Mouse (Mus musculus) testis, adult 2 months (tissue): Measurements from ENCODE around the gene Helq. TPM values are rescaled to one million over a fixed set of nuclear protein-coding genes. Genes with fewer than 3 reads are reported as not detected.

ENCODE experiments used
- H3K27ac ChIP-seq: fragments of 200-500 bp; 2 replicates; pipeline ENCODE4 v1.5.1; 2012; ENCODE audit warnings: low read depth, low read length; ENCODE audit not compliant: control insufficient read depth, insufficient read depth
- H3K27me3 ChIP-seq: fragments of 200-500 bp; 2 replicates; pipeline ENCODE4 v1.6.1; 2012; ENCODE audit warnings: mild to moderate bottlenecking, low read length, moderate library complexity; ENCODE audit not compliant: control insufficient read depth, insufficient read depth
- H3K36me3 ChIP-seq: fragments of 200-500 bp; 2 replicates; pipeline ENCODE4 v1.6.1; 2012; ENCODE audit warnings: mild to moderate bottlenecking, low read length; ENCODE audit not compliant: control insufficient read depth, insufficient read depth
- H3K4me1 ChIP-seq: fragments of 200-500 bp; 2 replicates; pipeline ENCODE4 v1.6.1; 2012; ENCODE audit warnings: low read length; ENCODE audit not compliant: control insufficient read depth, insufficient read depth
- H3K4me3 ChIP-seq: fragments of 200-500 bp; 2 replicates; pipeline ENCODE4 v1.5.1; 2012; ENCODE audit warnings: low read depth, mild to moderate bottlenecking, low read length, moderate library complexity, mixed read lengths; ENCODE audit not compliant: control insufficient read depth
- CTCF ChIP-seq: fragments of 200-500 bp; IDR thresholded peaks from 2 replicates; pipeline ENCODE4 v1.5.1; 2012; ENCODE audit warnings: low read depth, mild to moderate bottlenecking, inconsistent platforms, low read length, moderate library complexity; ENCODE audit not compliant: control insufficient read depth, insufficient read depth, insufficient replicate concordance
- POLR2A ChIP-seq: fragments of 200-500 bp; IDR thresholded peaks from 2 replicates; pipeline ENCODE4 v1.6.1; 2012; ENCODE audit warnings: low read depth, mild to moderate bottlenecking, inconsistent platforms, low read length, moderate library complexity; ENCODE audit not compliant: control insufficient read depth
- polyA plus RNA-seq: library from polyadenylated mRNA; depleted of rRNA; stranded (reverse); fragments of >200 nt; gene quantifications from 2 replicates; pipeline ENCODE4 v1.2.3, GENCODE M21; 2012; rRNA removed

Helq gene
- 6.1 TPM in 2 replicates for polyA plus RNA-seq

DNA sequence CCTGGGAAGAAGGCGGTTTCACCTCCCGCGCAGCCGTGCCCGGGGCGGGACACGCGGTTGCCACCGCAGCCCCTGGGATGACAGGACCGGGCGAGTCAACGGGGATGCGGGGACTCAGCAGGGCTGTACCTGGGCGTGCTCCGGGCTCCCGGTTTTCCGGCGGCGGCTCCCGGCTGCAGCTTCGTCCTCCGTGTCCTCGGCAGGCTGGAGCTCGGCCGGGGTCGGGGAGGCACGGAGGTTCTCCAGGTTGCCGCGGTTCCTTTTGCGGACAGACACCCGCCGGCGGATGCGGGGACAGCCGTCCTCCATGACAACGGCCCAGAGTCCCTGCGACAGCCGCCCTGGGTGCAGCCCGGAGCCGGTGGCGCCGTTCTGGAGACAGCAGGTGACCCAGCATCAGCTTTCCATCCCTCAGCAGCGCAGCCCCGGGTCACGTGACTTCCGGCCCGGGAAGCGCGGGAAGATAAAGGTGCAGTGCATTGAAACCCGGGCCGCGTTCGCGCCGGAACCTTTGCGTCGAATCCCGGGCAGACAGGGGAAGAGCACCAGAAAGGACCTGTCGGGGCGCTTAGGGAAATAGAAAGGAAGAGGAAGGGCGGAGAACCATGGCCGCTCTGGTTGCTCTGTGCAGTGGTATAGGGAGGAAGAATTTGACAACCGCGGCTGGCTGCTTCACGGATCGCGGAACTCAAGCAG is at the start of gene Helq, which contains the start of gene Mrps18c:
TSS of gene Helq (minus strand) at position 434 of the 696 bp plus-strand sequence.
TSS of gene Mrps18c (plus strand) at position 463 of the 696 bp plus-strand sequence.
- H3K27ac ChIP-seq: peak within 1 kb of the TSS; percentile 1; the same call in 1 of the 2 replicates
- H3K27me3 ChIP-seq: no peaks in the 10 kb centered on the region
- TF ChIP-seq POLR2A (peak; percentile 61), CTCF (no peak)
- no peaks in the 10 kb centered on the region; the same call in 1 of the 2 replicates for H3K4me1 ChIP-seq
- peaks cover under 1% of the 10 kb centered on the region for H3K36me3 ChIP-seq
- H3K4me3 ChIP-seq: peak within 1 kb of the TSS; percentile 96

GRCm38 (mm10) chr5:100847143-100847542 is 48.7 kb upstream of the Helq start:
- no peak overlapping the region for H3K27ac ChIP-seq
- TF ChIP-seq POLR2A (no peak), CTCF (no peak)
- no peaks in the 10 kb centered on the region; the same call in 1 of the 2 replicates for H3K27me3 ChIP-seq
- H3K36me3 ChIP-seq: no peaks in the 10 kb centered on the region
- peak overlapping the region; percentile 83 for H3K4me3 ChIP-seq
- H3K4me1 ChIP-seq: peaks cover 7% of the 10 kb centered on the region

GRCm38 (mm10) chr5:100846599-100846920 is 48.2 kb upstream of the Helq start:
- TF ChIP-seq CTCF: no peak
- no peak for TF ChIP-seq POLR2A
- Histone ChIP-seq H3K4me1 (peaks cover 7% of the 10 kb centered on the region), H3K27me3 (no peaks in the 10 kb centered on the region; the same call in 1 of the 2 replicates), H3K36me3 (no peaks in the 10 kb centered on the region), H3K4me3 (peak overlapping the region; percentile 83), H3K27ac (no peak overlapping the region)

DNA sequence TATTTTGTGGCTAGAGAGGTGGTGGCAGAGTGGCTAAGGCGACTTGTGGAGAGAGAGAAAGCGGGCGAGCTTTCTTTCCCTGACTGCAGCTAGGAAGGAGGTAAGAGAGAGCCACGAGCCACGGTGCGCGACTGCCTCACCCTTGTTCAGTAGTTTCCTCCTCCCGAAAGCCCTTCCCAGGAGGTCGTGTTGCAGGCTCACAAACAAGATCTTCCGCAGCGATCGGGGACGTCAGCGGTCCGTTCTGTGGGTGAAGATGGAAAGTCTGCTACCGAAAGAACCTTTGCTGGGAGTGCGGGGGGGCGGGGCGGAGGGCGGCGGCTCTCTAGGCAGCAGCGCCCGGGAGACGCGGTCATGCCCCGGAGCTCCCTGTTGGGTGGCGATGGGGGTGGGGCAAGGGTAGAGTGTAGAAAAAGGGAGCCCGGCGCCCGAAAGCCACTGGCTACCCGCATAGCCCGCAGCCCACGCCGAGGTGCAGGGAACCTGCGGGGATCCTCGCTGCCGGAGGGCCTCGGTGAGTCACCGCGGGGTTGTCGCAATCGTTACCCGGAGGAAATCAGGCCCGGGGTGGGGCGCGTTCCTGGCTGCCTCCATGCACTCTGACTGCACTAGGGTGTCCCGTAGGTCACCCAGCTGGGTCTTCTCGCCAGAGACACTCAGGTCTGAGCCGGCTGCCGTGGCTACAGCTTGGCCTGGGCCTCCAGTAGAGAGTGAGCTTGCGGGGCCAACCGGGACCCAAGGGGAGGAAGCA is 47.6 kb upstream of the Helq start:
- H3K27me3 ChIP-seq: no peaks in the 10 kb centered on the region; the same call in 1 of the 2 replicates

DNA sequence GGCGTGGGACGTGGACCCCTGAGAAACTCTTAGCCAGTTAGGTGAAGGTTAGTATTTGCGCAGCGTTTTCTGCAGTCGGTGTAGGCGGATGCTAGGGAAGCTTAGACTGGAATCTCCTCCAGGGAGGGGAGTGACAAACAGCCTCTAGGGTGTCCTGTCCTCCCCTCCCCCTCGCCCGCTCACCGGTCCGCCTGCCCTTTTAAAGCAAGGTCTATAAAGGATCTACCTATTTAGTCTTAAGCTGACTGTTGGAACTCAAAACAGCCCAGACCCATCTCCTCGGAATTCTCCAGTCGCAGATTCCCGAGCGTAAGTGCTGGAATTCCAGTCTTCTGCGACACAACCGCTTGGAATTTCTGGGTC is 47.1 kb upstream of the Helq start, which contains the start of gene Gpat3:
TSS of gene Gpat3 (plus strand) at position 229 of the 363 bp plus-strand sequence.
- no peaks in the 10 kb centered on the region; the same call in 1 of the 2 replicates for H3K27me3 ChIP-seq
- no peaks in the 10 kb centered on the region for H3K36me3 ChIP-seq
- TF ChIP-seq CTCF (no peak), POLR2A (no peak)
- peaks cover 7% of the 10 kb centered on the region for H3K4me1 ChIP-seq
- H3K4me3 ChIP-seq: peak within 1 kb of the TSS; percentile 83
- no peak within 1 kb of the TSS for H3K27ac ChIP-seq

More for the DNA sequence above, 47.6 kb upstream of the Helq start:
- H3K4me1 ChIP-seq: peaks cover 7% of the 10 kb centered on the region
- peak overlapping the region; percentile 83 for H3K4me3 ChIP-seq
- no peak overlapping the region for H3K27ac ChIP-seq
- no peaks in the 10 kb centered on the region for H3K36me3 ChIP-seq
- TF ChIP-seq CTCF: no peak
- TF ChIP-seq POLR2A: 0 out of 2 replicates have a peak, but pooled peaks have one; percentile 11

GRCm38 (mm10) chr5:100844485-100844884 is 46.1 kb upstream of the Helq start:
- no peak; the same call in 1 of the 2 replicates for TF ChIP-seq POLR2A
- no peak for TF ChIP-seq CTCF
- no peak overlapping the region for H3K27ac ChIP-seq
- H3K36me3 ChIP-seq: no peaks in the 10 kb centered on the region
- H3K4me1 ChIP-seq: peaks cover 7% of the 10 kb centered on the region
- H3K27me3 ChIP-seq: no peaks in the 10 kb centered on the region; the same call in 1 of the 2 replicates
- H3K4me3 ChIP-seq: peak overlapping the region; percentile 54

GRCm38 (mm10) chr5:100837907-100838306 is 39.5 kb upstream of the Helq start:
- no peaks in the 10 kb centered on the region for H3K36me3 ChIP-seq
- no peaks in the 10 kb centered on the region for H3K27me3 ChIP-seq
- H3K27ac ChIP-seq: no peak overlapping the region
- no peak overlapping the region for H3K4me3 ChIP-seq
- no peaks in the 10 kb centered on the region for H3K4me1 ChIP-seq
- TF ChIP-seq CTCF (no peak), POLR2A (no peak)
